Mouse (Mus musculus): ENCODE measurements around the gene Smarcc1. TPM values are rescaled to one million over a fixed set of nuclear protein-coding genes. Genes with fewer than 3 reads are reported as not detected.
"Not testable (repeated sequence)": the region's sequence is repeated elsewhere in the genome, so short reads cannot be mapped to it uniquely, and the experiment has no call there.

Gene Smarcc1
- 43.8 and 62.1 TPM in 2 replicates for polyA plus RNA-seq (2012; rRNA removed)

DNA sequence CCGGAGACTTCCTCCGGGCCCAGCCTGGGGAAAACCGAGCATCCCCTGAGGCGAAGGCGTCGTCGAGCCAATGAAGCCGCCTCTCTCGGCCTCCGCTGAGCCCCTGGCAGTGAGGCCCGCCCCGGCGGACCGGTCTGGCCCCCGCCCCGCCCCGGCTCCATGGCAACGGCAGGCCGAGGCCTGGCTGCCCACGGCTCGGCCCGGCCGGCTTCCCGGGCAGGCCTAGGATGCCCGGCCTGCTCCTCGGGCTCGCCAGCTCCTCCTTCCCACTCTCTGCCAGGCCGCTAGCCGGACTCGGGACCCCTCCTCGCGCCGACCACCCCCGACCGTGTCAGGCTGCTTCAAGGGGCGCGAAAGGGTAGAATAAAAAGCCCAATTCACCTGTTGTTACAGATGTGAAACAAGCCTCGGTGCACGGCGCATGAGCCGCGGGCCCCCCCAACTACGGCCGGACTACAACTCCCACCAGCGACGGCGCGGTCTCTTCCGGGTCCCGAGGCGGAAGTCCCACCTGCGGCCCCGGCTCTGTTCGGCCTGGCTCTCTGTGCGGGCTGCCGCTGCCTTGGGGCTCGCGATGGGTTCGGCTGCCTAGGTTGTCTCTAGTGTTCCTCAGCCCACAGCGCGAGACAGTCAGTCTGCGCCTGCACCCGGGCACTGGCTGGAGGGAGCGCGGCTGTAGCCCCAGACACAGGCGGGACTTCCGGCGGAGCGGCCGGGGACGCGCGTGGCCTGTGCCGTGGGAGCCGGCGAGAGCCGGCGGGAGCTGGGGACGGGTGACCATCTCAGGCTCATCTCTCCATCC is at the start of gene Smarcc1:
TSS of gene Smarcc1 (plus strand) at position 732 of the 802 bp plus-strand sequence.
- Histone ChIP-seq H3K36me3 (ENCODE audit: control insufficient read depth, insufficient read depth, low read length) (peaks cover 12% of the 10 kb centered on the region), H3K4me1 (replicated peaks; ENCODE audit: control insufficient read depth, insufficient read depth, low read length) (peaks cover 2% of the 10 kb centered on the region), H3K4me3 (ENCODE audit: control insufficient read depth, insufficient read depth, low read length) (peak within 1 kb of the TSS; percentile 64), H3K27me3 (ENCODE audit: control insufficient read depth, insufficient read depth, low read length) (no peaks in the 10 kb centered on the region), H3K27ac (ENCODE audit: control insufficient read depth, insufficient read depth, low read length) (peak within 1 kb of the TSS; percentile 33)
- DNase-seq = peak; percentile 87
- WGBS = under 1% methylated on average over 79 of the region's 79 CpGs
- TF ChIP-seq CTCF (IDR thresholded peaks at IDR 0.05; ENCODE audit: borderline replicate concordance, control insufficient read depth, extremely low read depth, insufficient read depth, low read length, poor library complexity) (no peak), POLR2A (IDR thresholded peaks at IDR 0.05; ENCODE audit: control insufficient read depth, extremely low read depth, insufficient read depth, low read length, poor library complexity) (peak; percentile 34; the same call in 1 of the 2 replicates)

DNA sequence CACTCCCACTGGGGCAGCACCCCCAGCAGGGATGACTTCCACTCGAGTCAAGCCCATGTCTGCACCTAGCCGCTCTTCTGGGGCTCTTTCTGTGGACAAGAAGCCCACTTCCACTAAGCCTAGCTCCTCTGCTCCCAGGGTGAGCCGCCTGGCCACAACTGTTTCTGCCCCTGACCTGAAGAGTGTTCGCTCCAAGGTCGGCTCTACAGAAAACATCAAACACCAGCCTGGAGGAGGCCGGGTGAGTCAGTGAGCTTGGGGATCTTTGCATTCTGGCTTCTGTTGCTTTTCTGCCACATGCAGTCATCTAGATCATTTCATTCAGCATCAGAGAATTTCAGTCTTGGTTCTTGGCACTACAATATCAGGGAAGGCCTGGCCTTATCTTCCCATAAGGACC is 48.8 kb upstream of the Smarcc1 start:
- H3K27ac ChIP-seq (ENCODE audit: control insufficient read depth, insufficient read depth, low read length) = no peak overlapping the region

DNA sequence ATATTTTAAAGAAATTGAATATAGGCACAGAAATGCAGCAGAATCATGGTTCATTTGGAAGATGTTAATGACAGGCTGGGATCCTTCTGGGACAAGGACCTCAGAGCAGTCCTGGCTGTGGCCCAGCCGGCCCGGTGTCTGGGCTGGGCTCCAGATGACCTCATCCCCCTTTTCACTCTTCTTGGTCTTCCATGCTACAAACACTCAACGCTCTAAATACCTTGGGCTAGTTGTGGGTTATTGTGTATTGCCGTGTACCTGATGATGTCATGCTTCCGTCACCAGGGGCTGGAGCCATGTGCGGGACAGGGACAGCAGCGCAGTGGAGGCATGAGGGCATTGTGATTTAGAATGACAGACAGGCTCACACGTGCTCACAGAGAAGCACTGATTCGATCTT is 47.1 kb upstream of the Smarcc1 start:
- 95% methylated on average over 9 of the region's 9 CpGs for WGBS
- no peak for DNase-seq
- Histone ChIP-seq H3K4me3 (ENCODE audit: control insufficient read depth, insufficient read depth, low read length) (no peak overlapping the region), H3K36me3 (ENCODE audit: control insufficient read depth, insufficient read depth, low read length) (peaks cover 74% of the 10 kb centered on the region), H3K27ac (ENCODE audit: control insufficient read depth, insufficient read depth, low read length) (no peak overlapping the region), H3K4me1 (replicated peaks; ENCODE audit: control insufficient read depth, insufficient read depth, low read length) (peaks cover 5% of the 10 kb centered on the region; the same call in 1 of the 2 replicates), H3K27me3 (ENCODE audit: control insufficient read depth, insufficient read depth, low read length) (no peaks in the 10 kb centered on the region)
- no peak for TF ChIP-seq POLR2A (IDR thresholded peaks at IDR 0.05; ENCODE audit: control insufficient read depth, extremely low read depth, insufficient read depth, low read length, poor library complexity)
- TF ChIP-seq CTCF (IDR thresholded peaks at IDR 0.05; ENCODE audit: borderline replicate concordance, control insufficient read depth, extremely low read depth, insufficient read depth, low read length, poor library complexity) = no peak

More for the DNA sequence above, 48.8 kb upstream of the Smarcc1 start:
- H3K4me3 ChIP-seq (ENCODE audit: control insufficient read depth, insufficient read depth, low read length) = no peak overlapping the region
- TF ChIP-seq POLR2A (IDR thresholded peaks at IDR 0.05; ENCODE audit: control insufficient read depth, extremely low read depth, insufficient read depth, low read length, poor library complexity) (no peak), CTCF (IDR thresholded peaks at IDR 0.05; ENCODE audit: borderline replicate concordance, control insufficient read depth, extremely low read depth, insufficient read depth, low read length, poor library complexity) (no peak)
- no peaks in the 10 kb centered on the region for H3K27me3 ChIP-seq (ENCODE audit: control insufficient read depth, insufficient read depth, low read length)
- H3K4me1 ChIP-seq (replicated peaks; ENCODE audit: control insufficient read depth, insufficient read depth, low read length) = peaks cover 10% of the 10 kb centered on the region
- H3K36me3 ChIP-seq (ENCODE audit: control insufficient read depth, insufficient read depth, low read length) = peaks cover 63% of the 10 kb centered on the region
- DNase-seq = no peak
- WGBS = 97% methylated on average over 6 of the region's 6 CpGs

DNA sequence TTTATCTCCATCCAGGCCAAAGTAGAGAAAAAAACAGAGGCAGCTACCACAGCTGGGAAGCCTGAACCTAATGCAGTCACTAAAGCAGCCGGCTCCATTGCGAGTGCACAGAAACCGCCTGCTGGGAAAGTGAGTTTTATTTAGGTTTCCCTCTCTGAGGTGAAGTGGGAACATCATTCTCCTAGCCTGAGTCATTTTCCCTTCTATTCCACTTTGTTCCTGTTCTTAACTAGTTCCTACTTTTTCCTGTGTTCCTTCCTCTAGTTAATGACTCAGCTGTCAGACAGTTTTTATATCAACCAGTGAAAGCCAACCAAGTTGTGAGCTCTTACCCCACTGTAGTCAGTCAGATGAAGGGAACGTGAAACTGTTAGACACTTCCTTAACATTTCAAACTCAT is 46.5 kb upstream of the Smarcc1 start:
- Histone ChIP-seq H3K27ac (ENCODE audit: control insufficient read depth, insufficient read depth, low read length) (no peak overlapping the region), H3K27me3 (ENCODE audit: control insufficient read depth, insufficient read depth, low read length) (no peaks in the 10 kb centered on the region), H3K4me1 (replicated peaks; ENCODE audit: control insufficient read depth, insufficient read depth, low read length) (peaks cover 5% of the 10 kb centered on the region; the same call in 1 of the 2 replicates), H3K4me3 (ENCODE audit: control insufficient read depth, insufficient read depth, low read length) (no peak overlapping the region), H3K36me3 (ENCODE audit: control insufficient read depth, insufficient read depth, low read length) (peaks cover 74% of the 10 kb centered on the region)
- TF ChIP-seq POLR2A (IDR thresholded peaks at IDR 0.05; ENCODE audit: control insufficient read depth, extremely low read depth, insufficient read depth, low read length, poor library complexity) (no peak), CTCF (IDR thresholded peaks at IDR 0.05; ENCODE audit: borderline replicate concordance, control insufficient read depth, extremely low read depth, insufficient read depth, low read length, poor library complexity) (no peak)
- WGBS = 94% methylated on average over 4 of the region's 4 CpGs
- DNase-seq = no peak

DNA sequence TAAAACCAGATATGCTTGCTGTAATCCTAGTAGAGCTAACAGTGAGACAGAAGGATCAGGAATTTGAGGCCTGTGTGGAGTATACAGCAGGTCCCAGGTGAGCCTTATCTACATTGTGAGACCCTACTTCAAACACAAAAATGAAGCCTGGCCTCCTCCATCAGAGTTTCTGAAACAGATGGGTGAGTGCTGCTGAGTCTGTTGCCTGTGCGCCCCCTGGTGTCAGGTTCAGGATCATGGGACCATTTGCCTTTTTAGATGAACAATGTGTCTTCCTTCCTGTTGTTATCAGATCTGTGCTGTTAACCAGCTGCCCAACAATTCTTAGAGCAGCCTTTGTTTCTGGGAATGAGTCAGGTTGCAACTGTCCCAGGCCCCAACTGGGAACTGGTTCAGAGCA is 45.7 kb upstream of the Smarcc1 start:
- Histone ChIP-seq H3K4me3 (ENCODE audit: control insufficient read depth, insufficient read depth, low read length) (no peak overlapping the region), H3K36me3 (ENCODE audit: control insufficient read depth, insufficient read depth, low read length) (peaks cover 73% of the 10 kb centered on the region), H3K27ac (ENCODE audit: control insufficient read depth, insufficient read depth, low read length) (no peak overlapping the region), H3K4me1 (replicated peaks; ENCODE audit: control insufficient read depth, insufficient read depth, low read length) (peaks cover 2% of the 10 kb centered on the region; the same call in 1 of the 2 replicates), H3K27me3 (ENCODE audit: control insufficient read depth, insufficient read depth, low read length) (no peaks in the 10 kb centered on the region)
- peak; percentile 19; the same call in 1 of the 2 replicates for TF ChIP-seq CTCF (IDR thresholded peaks at IDR 0.05; ENCODE audit: borderline replicate concordance, control insufficient read depth, extremely low read depth, insufficient read depth, low read length, poor library complexity)
- no peak for TF ChIP-seq POLR2A (IDR thresholded peaks at IDR 0.05; ENCODE audit: control insufficient read depth, extremely low read depth, insufficient read depth, low read length, poor library complexity)
- peak; percentile 87 for DNase-seq
- WGBS = 24% methylated on average over 1 of the region's 1 CpGs

DNA sequence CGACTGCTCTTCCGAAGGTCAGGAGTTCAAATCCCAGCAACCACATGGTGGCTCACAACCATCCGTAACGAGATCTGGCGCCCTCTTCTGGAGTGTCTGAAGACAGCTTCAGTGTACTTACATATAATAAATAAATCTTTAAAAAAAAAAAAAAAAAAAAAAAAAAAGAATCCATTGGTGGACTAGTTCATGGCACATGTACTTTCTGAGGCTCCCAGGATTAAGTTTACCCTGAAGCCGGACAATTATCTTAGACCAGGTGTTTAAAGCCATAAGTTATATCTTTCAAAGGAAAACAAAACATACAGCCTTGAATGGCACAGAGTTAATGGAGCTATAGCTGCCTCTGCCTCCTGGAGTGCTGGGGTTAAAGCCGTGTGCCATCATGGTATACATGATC is 41.0 kb upstream of the Smarcc1 start:
- not testable (repeated sequence) for H3K4me3 ChIP-seq (ENCODE audit: control insufficient read depth, insufficient read depth, low read length); H3K4me1 ChIP-seq (replicated peaks; ENCODE audit: control insufficient read depth, insufficient read depth, low read length); H3K27ac ChIP-seq (ENCODE audit: control insufficient read depth, insufficient read depth, low read length); H3K27me3 ChIP-seq (ENCODE audit: control insufficient read depth, insufficient read depth, low read length); DNase-seq
- 98% methylated on average over 4 of the region's 7 CpGs for WGBS
- H3K36me3 ChIP-seq (ENCODE audit: control insufficient read depth, insufficient read depth, low read length) = peaks cover 74% of the 10 kb centered on the region

Measured in thymus, adult 2 months (tissue).